Mouse (Mus musculus): Measurements from ENCODE around the gene Trappc1.
A peak's percentile ranks its signal among the peaks of the same experiment; 100 is the strongest.
"Not testable (repeated sequence)": the region's sequence is repeated elsewhere in the genome, so short reads cannot be mapped to it uniquely, and the experiment has no call there.

Gene Trappc1

GRCm38 (mm10) chr11:69323667-69324111 lies at the start of gene Trappc1, which contains the start of gene Cntrob:
Gene Trappc1 (plus strand): TSS chr11:69323980.
Gene Cntrob (minus strand): TSS chr11:69323775.
- DNase-seq (ENCODE audit: inconsistent age in 2 of 2, low spot score in 1 of 2): peak; percentile 99

- no peak for DNase-seq (ENCODE audit: inconsistent age in 2 of 2, low spot score in 1 of 2)
These were observed 48.1 kb upstream of the Trappc1 start for GRCm38 (mm10) chr11:69275650-69276049.

- peak; percentile 78 to 89 for DNase-seq (ENCODE audit: inconsistent age in 2 of 2, low spot score in 1 of 2)
These were observed 47.7 kb upstream of the Trappc1 start for GRCm38 (mm10) chr11:69276081-69276480.

GRCm38 (mm10) chr11:69277267-69277666 lies 46.5 kb upstream of the Trappc1 start:
- peak in 1 of 2 experiments; percentile 46 for DNase-seq (ENCODE audit: inconsistent age in 2 of 2, low spot score in 1 of 2)

- DNase-seq (ENCODE audit: inconsistent age in 2 of 2, low spot score in 1 of 2): no peak
These were observed 32.7 kb upstream of the Trappc1 start for GRCm38 (mm10) chr11:69291111-69291510.

GRCm38 (mm10) chr11:69295286-69295685 lies 28.5 kb upstream of the Trappc1 start:
- no peak for DNase-seq (ENCODE audit: inconsistent age in 2 of 2, low spot score in 1 of 2)

- no peak for DNase-seq (ENCODE audit: inconsistent age in 2 of 2, low spot score in 1 of 2)
These were observed 26.0 kb upstream of the Trappc1 start for GRCm38 (mm10) chr11:69297799-69298198.

- DNase-seq (ENCODE audit: inconsistent age in 2 of 2, low spot score in 1 of 2): no peak
These were observed 25.5 kb upstream of the Trappc1 start for GRCm38 (mm10) chr11:69298231-69298630.

GRCm38 (mm10) chr11:69302817-69303216 lies 21.0 kb upstream of the Trappc1 start:
- DNase-seq (ENCODE audit: inconsistent age in 2 of 2, low spot score in 1 of 2): no peak

- DNase-seq (ENCODE audit: inconsistent age in 2 of 2, low spot score in 1 of 2): no peak
These were observed 18.5 kb upstream of the Trappc1 start for GRCm38 (mm10) chr11:69305291-69305690.

- no peak for DNase-seq (ENCODE audit: inconsistent age in 2 of 2, low spot score in 1 of 2)
These were observed 17.7 kb upstream of the Trappc1 start for GRCm38 (mm10) chr11:69306039-69306438.

GRCm38 (mm10) chr11:69311266-69311665 lies 12.5 kb upstream of the Trappc1 start:
- DNase-seq (ENCODE audit: inconsistent age in 2 of 2, low spot score in 1 of 2): peak in 1 of 2 experiments; percentile 51

GRCm38 (mm10) chr11:69316361-69316760 lies 7.4 kb upstream of the Trappc1 start:
- DNase-seq (ENCODE audit: inconsistent age in 2 of 2, low spot score in 1 of 2): no peak

- DNase-seq (ENCODE audit: inconsistent age in 2 of 2, low spot score in 1 of 2): not testable (repeated sequence)
These were observed 5.8 kb upstream of the Trappc1 start for GRCm38 (mm10) chr11:69318000-69318399.

- no peak for DNase-seq (ENCODE audit: inconsistent age in 2 of 2, low spot score in 1 of 2)
These were observed 2.2 kb upstream of the Trappc1 start for GRCm38 (mm10) chr11:69321580-69321979.

GRCm38 (mm10) chr11:69322010-69322409 lies 1.8 kb upstream of the Trappc1 start:
- peak in 1 of 2 experiments; percentile 22 for DNase-seq (ENCODE audit: inconsistent age in 2 of 2, low spot score in 1 of 2)

- peak; percentile 31 to 52 for DNase-seq (ENCODE audit: inconsistent age in 2 of 2, low spot score in 1 of 2)
These were observed 898 bp upstream of the Trappc1 start for GRCm38 (mm10) chr11:69322693-69323471.

- DNase-seq (ENCODE audit: inconsistent age in 2 of 2, low spot score in 1 of 2): no peak
These were observed 969 bp downstream of the Trappc1 start for GRCm38 (mm10) chr11:69324749-69325148.

GRCm38 (mm10) chr11:69325628-69326407 lies 2.0 kb downstream of the Trappc1 start, which contains the start of gene Kcnab3:
Gene Kcnab3 (plus strand): TSS chr11:69326258.
- DNase-seq (ENCODE audit: inconsistent age in 2 of 2, low spot score in 1 of 2): peak; percentile 90 to 94

GRCm38 (mm10) chr11:69326408-69327156 lies 2.8 kb downstream of the Trappc1 start:
- no peak for DNase-seq (ENCODE audit: inconsistent age in 2 of 2, low spot score in 1 of 2)

- DNase-seq (ENCODE audit: inconsistent age in 2 of 2, low spot score in 1 of 2): peak; percentile 56 to 72
These were observed 3.3 kb downstream of the Trappc1 start for GRCm38 (mm10) chr11:69327157-69327442.
